Mouse (Mus musculus): ENCODE data around the gene Ucp2.

- TF ChIP-seq TAL1 (IDR thresholded peaks at IDR 0.05; ENCODE audit: low read length) (no peak), GATA1 (IDR thresholded peaks at IDR 0.05; ENCODE audit: low read length) (no peak)
These were observed 18.5 kb downstream of the Ucp2 start for GRCm38 (mm10) chr7:100511602-100512001.

Data from erythroblast, embryonic 14.5 days (primary cell).